Mouse (Mus musculus): ENCODE results near the gene Mtor. TPM values are rescaled to one million over a fixed set of nuclear protein-coding genes. Genes with fewer than 3 reads are reported as not detected.
A peak's percentile ranks its signal among the peaks of the same experiment; 100 is the strongest.

Mtor gene
- polyA plus RNA-seq, 1 experiment from 2014 or later: 23.0 TPM

DNA sequence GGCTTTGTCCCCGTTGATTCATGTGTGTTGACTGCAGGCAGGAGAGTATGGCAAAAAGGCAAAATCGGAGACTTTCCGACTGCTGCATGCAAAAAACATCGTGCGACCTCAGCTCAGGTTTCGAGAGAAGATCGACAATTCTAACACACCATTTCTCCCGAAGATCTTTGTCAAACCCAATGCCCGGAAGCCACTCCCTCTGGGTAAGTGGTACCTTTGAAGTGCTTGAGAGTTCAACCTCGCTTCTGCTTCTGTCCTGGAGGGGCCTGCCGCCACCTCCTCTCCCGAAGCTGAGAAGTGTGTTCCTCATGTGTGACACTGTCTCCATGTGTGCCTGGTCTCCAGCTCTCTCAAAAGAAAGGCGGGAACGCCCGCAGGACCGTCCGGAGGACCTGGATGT is 114.3 kb downstream of the Mtor start:
- Histone ChIP-seq H3K4me2 (no peak overlapping the region), H3K4me1 (replicated peaks) (peaks cover 11% of the 10 kb centered on the region), H3K27me3 (no peaks in the 10 kb centered on the region), H3K9me3 (no peaks in the 10 kb centered on the region), H3K27ac (replicated peaks) (no peak overlapping the region), H3K9ac (no peak overlapping the region), H3K36me3 (peaks cover 78% of the 10 kb centered on the region), H3K4me3 (no peak overlapping the region)
- no peak for ATAC-seq (ENCODE audit: low read depth)
- 94% methylated on average over 17 of the region's 17 CpGs for WGBS

DNA sequence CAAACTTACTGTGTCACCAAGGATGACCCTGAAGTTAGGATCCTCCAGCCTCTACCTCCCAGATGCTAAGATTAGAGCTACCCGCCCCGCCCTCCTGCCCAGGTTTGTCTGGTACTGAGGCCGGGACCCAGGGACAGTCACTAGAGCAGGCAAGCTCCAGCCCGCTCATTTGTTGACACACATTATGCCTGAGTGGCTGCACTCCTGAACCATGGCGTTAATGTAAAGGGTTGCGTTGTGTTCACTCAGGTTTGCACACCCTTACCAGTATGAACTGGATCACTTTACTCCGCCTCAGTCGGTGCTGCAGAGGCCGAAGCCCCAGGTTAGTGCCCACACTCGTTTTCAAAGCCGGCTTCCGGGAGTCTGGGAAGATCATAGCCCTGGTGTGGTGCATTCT is 115.2 kb downstream of the Mtor start:
- Histone ChIP-seq H3K27ac (replicated peaks) (no peak overlapping the region), H3K4me2 (no peak overlapping the region), H3K9ac (no peak overlapping the region), H3K4me1 (replicated peaks) (peaks cover 8% of the 10 kb centered on the region), H3K9me3 (no peaks in the 10 kb centered on the region), H3K27me3 (no peaks in the 10 kb centered on the region), H3K4me3 (no peak overlapping the region), H3K36me3 (peaks cover 88% of the 10 kb centered on the region)
- ATAC-seq (ENCODE audit: low read depth): no peak
- 94% methylated on average over 12 of the region's 12 CpGs for WGBS

DNA sequence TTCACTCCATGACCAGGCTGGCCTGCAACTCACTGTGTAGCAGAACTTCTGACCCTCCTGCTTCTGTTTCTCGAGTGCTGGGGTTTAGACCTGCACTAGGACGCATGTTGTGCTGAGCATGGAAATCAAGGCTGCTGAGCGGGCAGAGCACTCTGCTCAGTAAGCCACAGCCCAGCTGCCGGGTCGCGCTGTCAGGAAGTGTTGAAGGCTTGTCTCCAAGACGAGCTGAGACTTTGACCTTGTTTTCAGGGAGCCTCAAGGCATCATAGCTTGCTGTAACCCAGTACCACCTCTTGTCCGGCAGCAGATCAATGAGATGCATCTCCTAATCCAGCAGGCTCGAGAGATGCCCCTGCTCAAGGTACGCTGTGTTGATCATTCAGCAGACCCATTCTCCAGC is 121.7 kb downstream of the Mtor start:
- Histone ChIP-seq H3K27ac (replicated peaks) (no peak overlapping the region), H3K4me3 (no peak overlapping the region), H3K27me3 (no peaks in the 10 kb centered on the region), H3K4me1 (replicated peaks) (no peaks in the 10 kb centered on the region), H3K36me3 (peaks cover 98% of the 10 kb centered on the region), H3K9me3 (no peaks in the 10 kb centered on the region), H3K4me2 (no peak overlapping the region), H3K9ac (no peak overlapping the region)
- no peak for ATAC-seq (ENCODE audit: low read depth)
- WGBS: 87% methylated on average over 10 of the region's 10 CpGs

DNA sequence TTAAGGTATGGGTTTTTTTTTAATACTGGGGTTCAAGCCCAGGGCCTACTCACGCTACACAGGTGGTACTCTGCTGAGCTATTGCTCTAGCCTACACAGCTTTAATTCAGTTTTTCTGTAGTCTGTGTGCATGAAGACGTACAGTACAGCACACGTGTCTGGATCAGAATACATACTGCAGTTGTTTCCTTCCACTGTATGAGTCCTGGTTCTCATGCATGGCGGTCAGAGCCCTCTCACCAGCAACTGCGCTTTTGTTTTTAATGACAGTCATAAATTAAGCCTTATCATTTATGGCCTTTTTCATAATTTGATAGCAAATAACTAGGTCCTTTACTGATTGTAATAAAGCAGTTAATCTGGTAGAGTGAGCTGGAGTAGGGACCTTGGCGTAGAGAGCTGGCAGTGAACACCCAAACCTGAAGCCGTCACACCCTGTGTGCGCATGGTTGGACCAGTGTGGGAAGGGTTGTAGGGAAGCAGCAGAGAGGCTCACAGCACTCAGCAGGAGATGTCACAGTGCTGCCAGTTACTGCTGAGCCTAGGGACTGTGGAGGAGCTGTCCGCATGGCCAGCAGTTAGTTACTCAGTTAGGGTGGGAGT is 122.4 kb downstream of the Mtor start:
- Histone ChIP-seq H3K27me3 (no peaks in the 10 kb centered on the region), H3K4me3 (no peak overlapping the region), H3K4me2 (no peak overlapping the region), H3K9me3 (no peaks in the 10 kb centered on the region), H3K9ac (no peak overlapping the region), H3K27ac (replicated peaks) (no peak overlapping the region), H3K36me3 (peaks cover 98% of the 10 kb centered on the region), H3K4me1 (replicated peaks) (no peaks in the 10 kb centered on the region)
- ATAC-seq (ENCODE audit: low read depth): no peak
- WGBS: 93% methylated on average over 9 of the region's 9 CpGs

DNA sequence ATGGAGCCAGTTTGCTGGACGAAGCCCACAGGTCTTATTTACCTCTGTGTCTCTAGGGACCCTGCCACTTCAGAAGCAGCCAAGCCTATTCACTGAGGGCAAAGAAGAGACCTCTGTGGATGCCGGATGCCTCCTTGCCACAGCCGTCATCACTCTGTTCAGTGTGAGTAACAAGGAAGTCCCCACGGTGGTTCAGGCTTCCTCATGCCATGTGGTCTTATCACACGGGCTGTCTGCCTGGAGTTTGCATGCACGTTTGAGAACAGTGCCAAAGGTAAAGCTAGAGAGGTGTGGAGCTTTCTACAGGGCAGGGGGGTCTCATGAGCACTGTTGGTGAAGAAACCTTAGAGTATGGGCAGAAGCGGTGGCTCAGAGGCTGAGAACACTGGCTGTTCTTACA is 124.8 kb downstream of the Mtor start:
- no peaks in the 10 kb centered on the region for H3K9me3 ChIP-seq
- H3K36me3 ChIP-seq: peaks cover 98% of the 10 kb centered on the region
- H3K27ac ChIP-seq (replicated peaks): no peak overlapping the region
- WGBS: 93% methylated on average over 7 of the region's 7 CpGs
- H3K4me1 ChIP-seq (replicated peaks): no peaks in the 10 kb centered on the region
- H3K9ac ChIP-seq: no peak overlapping the region
- no peak overlapping the region for H3K4me3 ChIP-seq
- ATAC-seq (ENCODE audit: low read depth): no peak
- no peaks in the 10 kb centered on the region for H3K27me3 ChIP-seq
- no peak overlapping the region for H3K4me2 ChIP-seq

DNA sequence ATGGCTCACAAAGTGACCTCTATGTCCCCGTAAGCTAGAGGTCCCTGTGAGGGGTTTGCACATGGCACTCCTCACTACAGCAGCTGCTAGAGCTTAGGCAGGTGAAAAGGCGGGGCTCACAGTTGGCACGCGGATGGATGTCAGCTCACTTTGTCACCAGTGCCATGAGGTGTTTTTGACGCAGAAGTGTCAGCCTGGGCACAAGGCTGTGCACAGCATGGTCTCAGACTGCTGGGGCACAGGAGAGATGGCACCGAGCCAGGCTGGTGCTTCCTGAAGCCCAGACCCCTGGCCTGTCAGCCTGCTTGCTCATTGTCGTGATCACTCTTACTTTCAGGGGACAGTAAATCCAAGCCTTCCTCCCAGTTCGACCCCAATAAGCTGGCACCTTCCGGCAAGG is 132.4 kb downstream of the Mtor start:
- no peak overlapping the region for H3K9ac ChIP-seq
- H3K4me3 ChIP-seq: no peak overlapping the region
- no peak overlapping the region for H3K27ac ChIP-seq (replicated peaks)
- no peaks in the 10 kb centered on the region for H3K9me3 ChIP-seq
- H3K4me2 ChIP-seq: no peak overlapping the region
- no peaks in the 10 kb centered on the region for H3K4me1 ChIP-seq (replicated peaks)
- 88% methylated on average over 9 of the region's 9 CpGs for WGBS
- H3K27me3 ChIP-seq: no peaks in the 10 kb centered on the region
- ATAC-seq (ENCODE audit: low read depth): no peak
- H3K36me3 ChIP-seq: peaks cover 77% of the 10 kb centered on the region

DNA sequence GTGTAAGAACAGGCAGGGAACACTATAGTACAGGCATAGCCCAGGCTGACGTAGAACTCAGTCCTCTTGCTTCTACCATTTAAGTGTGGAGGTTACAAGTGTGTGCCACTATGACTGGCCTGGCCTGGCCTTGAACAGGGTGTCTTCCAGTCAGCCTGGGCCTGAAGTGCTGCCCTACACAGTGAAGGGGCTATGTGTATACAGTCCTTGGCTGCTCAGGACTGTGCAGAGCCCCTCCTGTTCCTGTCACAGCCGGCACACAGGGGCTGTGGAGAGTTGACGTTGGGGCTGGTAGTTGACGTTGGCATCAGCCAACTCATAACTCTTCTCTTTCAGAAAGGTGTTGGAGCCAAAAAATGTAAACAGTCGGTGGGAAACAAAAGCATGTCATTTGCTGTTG is 133.0 kb downstream of the Mtor start:
- Histone ChIP-seq H3K27me3 (no peaks in the 10 kb centered on the region), H3K27ac (replicated peaks) (no peak overlapping the region), H3K36me3 (peaks cover 71% of the 10 kb centered on the region), H3K4me1 (replicated peaks) (no peaks in the 10 kb centered on the region), H3K4me3 (no peak overlapping the region), H3K9ac (no peak overlapping the region), H3K4me2 (no peak overlapping the region), H3K9me3 (no peaks in the 10 kb centered on the region)
- no peak for ATAC-seq (ENCODE audit: low read depth)
- WGBS: 90% methylated on average over 5 of the region's 5 CpGs

DNA sequence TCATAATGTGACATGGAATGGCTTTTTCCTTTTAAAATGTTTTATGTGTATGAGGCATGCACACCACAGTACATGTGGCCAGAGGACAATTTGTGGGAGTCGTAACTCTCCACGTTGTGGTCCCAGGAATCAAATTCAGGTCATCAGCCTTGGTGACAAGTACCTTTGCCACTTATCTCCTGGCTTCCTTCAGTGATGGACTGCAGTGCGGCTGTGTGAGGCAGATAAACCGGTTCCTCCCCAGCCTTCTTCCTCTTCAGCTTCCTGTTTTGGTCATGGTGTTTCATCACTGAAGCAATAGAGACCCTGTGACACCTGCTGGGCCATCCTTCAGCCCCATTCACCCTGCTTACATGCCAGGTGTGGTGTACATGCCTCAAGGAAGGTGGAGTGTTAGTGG is 134.8 kb downstream of the Mtor start:
- WGBS: 81% methylated on average over 4 of the region's 4 CpGs
- peaks cover 52% of the 10 kb centered on the region for H3K36me3 ChIP-seq
- no peaks in the 10 kb centered on the region for H3K4me1 ChIP-seq (replicated peaks)

DNA sequence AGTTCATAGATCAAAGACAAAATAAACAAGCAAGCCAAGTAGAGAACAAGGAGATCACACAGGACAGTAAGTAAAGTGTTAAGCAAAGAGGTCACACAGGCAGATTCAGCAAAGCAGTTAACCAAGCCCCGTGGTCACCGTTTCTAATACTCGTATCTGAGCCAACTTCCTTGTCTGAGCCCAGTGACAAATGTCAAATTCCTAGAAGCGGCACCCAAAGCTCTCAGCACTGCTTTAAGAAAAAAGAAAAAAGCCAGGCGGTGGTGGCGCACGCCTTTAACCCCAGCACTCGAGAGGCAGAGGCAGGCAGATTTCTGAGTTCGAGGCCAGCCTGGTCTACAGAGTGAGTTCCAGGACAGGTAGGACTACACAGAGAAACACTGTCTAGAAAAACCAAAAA is 138.2 kb downstream of the Mtor start:
- no peaks in the 10 kb centered on the region for H3K9me3 ChIP-seq
- no peak overlapping the region for H3K9ac ChIP-seq
- 81% methylated on average over 9 of the region's 9 CpGs for WGBS

More for the DNA sequence above, 134.8 kb downstream of the Mtor start:
- ATAC-seq (ENCODE audit: low read depth): no peak
- no peak overlapping the region for H3K4me3 ChIP-seq
- no peak overlapping the region for H3K27ac ChIP-seq (replicated peaks)
- no peaks in the 10 kb centered on the region for H3K9me3 ChIP-seq
- H3K4me2 ChIP-seq: no peak overlapping the region
- no peak overlapping the region for H3K9ac ChIP-seq
- no peaks in the 10 kb centered on the region for H3K27me3 ChIP-seq

DNA sequence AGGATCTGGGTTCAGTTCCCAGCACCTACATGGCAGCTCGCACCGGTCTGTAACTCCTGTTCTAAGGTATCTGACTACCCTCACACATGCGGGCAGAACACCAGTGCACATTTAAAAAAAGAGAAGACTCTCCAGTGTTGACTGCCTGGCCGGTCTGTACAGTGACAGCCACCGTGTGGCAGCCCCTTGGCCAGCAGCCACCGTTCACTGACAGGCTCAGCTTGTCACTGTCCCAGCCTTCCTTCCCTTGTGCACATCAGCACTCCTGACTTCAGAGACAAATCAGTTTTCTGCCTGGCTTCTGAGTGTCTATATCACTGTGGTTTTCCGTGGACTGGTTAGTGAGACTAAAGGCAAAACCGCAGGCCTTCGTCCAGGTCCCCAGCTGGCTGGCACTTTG is 140.4 kb downstream of the Mtor start:
- H3K9me3 ChIP-seq: no peaks in the 10 kb centered on the region
- H3K27me3 ChIP-seq: no peaks in the 10 kb centered on the region
- no peak overlapping the region for H3K4me3 ChIP-seq
- no peak overlapping the region for H3K4me2 ChIP-seq
- H3K4me1 ChIP-seq (replicated peaks): peaks cover 19% of the 10 kb centered on the region
- peak overlapping the region; percentile 22; the same call in 1 of the 2 replicates for H3K9ac ChIP-seq
- no peak overlapping the region for H3K27ac ChIP-seq (replicated peaks)
- ATAC-seq (ENCODE audit: low read depth): no peak
- peaks cover 8% of the 10 kb centered on the region for H3K36me3 ChIP-seq
- 82% methylated on average over 9 of the region's 9 CpGs for WGBS

More for the DNA sequence above, 138.2 kb downstream of the Mtor start:
- Histone ChIP-seq H3K27me3 (no peaks in the 10 kb centered on the region), H3K27ac (replicated peaks) (no peak overlapping the region), H3K4me1 (replicated peaks) (peaks cover 5% of the 10 kb centered on the region; the same call in 1 of the 2 replicates), H3K4me3 (no peak overlapping the region), H3K36me3 (peaks cover 18% of the 10 kb centered on the region), H3K4me2 (no peak overlapping the region)
- ATAC-seq (ENCODE audit: low read depth): no peak

DNA sequence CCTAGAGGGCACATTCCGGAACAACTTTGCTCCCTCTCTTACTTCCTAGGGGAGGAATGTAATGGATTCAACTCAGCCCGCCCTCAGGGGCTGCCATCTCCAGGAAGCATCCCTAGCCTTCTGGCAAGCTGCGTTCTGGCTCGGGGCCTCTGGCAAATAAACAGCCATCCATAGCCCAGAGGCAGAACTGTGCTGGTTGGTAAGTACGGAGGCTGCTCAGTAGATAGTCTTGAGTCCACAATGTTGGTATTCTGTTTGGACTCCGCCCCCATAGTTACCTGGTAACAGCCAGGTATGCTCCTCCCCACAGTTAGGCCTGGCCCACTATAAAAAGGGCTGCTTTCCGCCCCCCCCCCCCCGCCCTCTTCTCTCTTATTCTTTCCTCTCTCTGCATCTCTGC is 141.2 kb downstream of the Mtor start:
- H3K9ac ChIP-seq: no peak overlapping the region
- no peak overlapping the region for H3K4me3 ChIP-seq
- 53% methylated on average over 7 of the region's 8 CpGs for WGBS
- no peak for ATAC-seq (ENCODE audit: low read depth)
- H3K27me3 ChIP-seq: no peaks in the 10 kb centered on the region
- H3K9me3 ChIP-seq: no peaks in the 10 kb centered on the region
- H3K27ac ChIP-seq (replicated peaks): no peak overlapping the region
- H3K36me3 ChIP-seq: peaks cover 16% of the 10 kb centered on the region
- no peak overlapping the region for H3K4me2 ChIP-seq
- H3K4me1 ChIP-seq (replicated peaks): peaks cover 19% of the 10 kb centered on the region

DNA sequence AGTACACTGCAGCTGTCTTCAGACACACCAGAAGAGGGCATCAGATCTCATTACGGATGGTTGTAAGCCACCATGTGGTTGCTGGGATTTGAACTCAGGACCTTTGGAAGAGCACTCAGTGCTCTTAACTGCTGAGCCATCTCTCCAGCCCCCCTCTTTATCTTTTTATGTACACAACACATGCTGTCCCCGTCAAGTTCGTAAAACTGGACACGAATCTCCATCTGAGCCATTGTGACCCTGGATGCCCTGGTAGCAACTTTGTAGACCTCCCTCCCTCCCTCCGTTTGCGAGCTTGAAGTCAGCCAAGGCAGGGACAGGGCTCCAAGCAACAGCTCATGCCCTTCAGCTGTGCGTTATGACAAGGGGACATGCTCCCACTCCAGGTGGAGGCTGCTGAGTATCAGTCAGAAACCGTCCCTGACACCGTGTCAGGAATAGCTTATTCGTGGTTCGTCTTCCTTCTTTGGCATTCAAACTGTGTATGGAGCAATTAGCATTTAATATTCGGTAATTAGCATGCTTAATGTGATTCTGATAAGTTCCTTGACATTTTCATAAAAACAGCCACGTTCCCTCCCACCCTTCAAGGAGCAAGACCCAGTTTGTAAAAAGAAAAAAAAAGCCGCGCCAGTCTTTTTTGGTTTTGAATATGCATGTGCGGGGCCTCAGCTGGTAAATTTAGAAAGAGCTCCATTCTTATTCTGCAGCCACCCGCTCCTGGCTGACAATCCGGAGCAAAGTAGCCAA is 142.2 kb downstream of the Mtor start:
- peak overlapping the region; percentile 82 for H3K27ac ChIP-seq (replicated peaks)
- H3K4me2 ChIP-seq: peak overlapping the region; percentile 87
- H3K27me3 ChIP-seq: no peaks in the 10 kb centered on the region
- 7% methylated on average over 18 of the region's 18 CpGs for WGBS
- peak overlapping the region; percentile 67 for H3K9ac ChIP-seq
- peak overlapping the region; percentile 90 for H3K4me3 ChIP-seq
- peaks cover 26% of the 10 kb centered on the region for H3K36me3 ChIP-seq
- H3K9me3 ChIP-seq: no peaks in the 10 kb centered on the region
- H3K4me1 ChIP-seq (replicated peaks): peaks cover 19% of the 10 kb centered on the region
- 0 out of 2 replicates have a peak, but pooled peaks have one; percentile 12 for ATAC-seq (ENCODE audit: low read depth)
